Mouse (Mus musculus) embryonic fibroblast, embryonic 13.5 days (primary cell): Measurements from ENCODE around the gene Stpg1.

ENCODE experiments used
- CTCF ChIP-seq: IDR thresholded peaks from 2 replicates; pipeline ENCODE4 v1.5.1; 2011; ENCODE audit warnings: mild to moderate bottlenecking, control low read depth, low read length, moderate library complexity, borderline replicate concordance; ENCODE audit not compliant: insufficient read depth
- POLR2A ChIP-seq: IDR thresholded peaks from 2 replicates; pipeline ENCODE4 v1.6.1; 2011; ENCODE audit warnings: low read depth, mild to moderate bottlenecking, control low read depth, low read length, moderate library complexity

- TF ChIP-seq CTCF: peak; percentile 68; the same call in 1 of the 2 replicates
- no peak for TF ChIP-seq POLR2A
Measured at GRCm38 (mm10) chr4:135508419-135509039, 13.9 kb downstream of the Stpg1 start.
